In the genomic region with DNA sequence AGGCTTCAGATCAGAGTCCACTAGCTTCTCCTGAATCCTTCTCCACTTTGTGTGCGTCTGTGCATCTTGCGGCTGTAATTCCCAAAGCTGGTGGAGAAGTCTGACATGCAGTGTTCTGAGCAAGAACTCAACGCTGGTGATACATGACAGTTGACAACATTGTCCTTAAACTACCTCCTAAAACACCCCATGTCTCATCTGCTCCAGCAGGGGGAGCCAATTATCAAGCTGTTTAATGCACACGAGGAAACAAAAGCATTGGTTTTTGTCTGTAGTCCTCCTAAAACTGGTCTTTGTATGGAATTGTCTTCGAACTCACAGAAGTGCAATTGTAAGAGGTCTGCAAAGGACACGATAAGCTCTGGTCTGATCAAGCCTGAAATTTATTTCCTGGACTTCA, we compare ENCODE assay signal across 10 mouse cellular contexts. TPM values are rescaled to one million over a fixed set of nuclear protein-coding genes. Genes with fewer than 3 reads are reported as not detected.
DNase-seq lines count a peak whose midpoint lies in the region; ATAC-seq and TF ChIP-seq lines count a peak whose summit lies in the region.
"Had no signal": no experiment of that assay in that cellular context is flagged by ENCODE, and none has a peak within 500 bp of the region (broad histone marks: within the 10 kb centered on the region; RNA-seq: fewer than 3 reads in every experiment).

No protein-coding gene starts in this region.

- H3K9ac ChIP-seq in liver, adult 2 months (ENCODE audit: low read depth, low read length): no peak overlapping the region
- no peak overlapping the region for H3K9ac ChIP-seq in liver, embryonic 11.5 days (ENCODE audit: low read depth, low read length)
- peak overlapping the region; percentile 72; the same call in 1 of the 2 replicates for H3K9ac ChIP-seq in heart, embryonic 13.5 days
- H3K9ac ChIP-seq: embryonic facial prominence, embryonic 13.5 days; neural tube, embryonic 13.5 days had no signal

- peak; percentile 72 for DNase-seq in liver, adult 2 months (ENCODE audit: extremely low read depth, low read depth, low spot score)
- no peak for DNase-seq in liver, embryonic 11.5 days (ENCODE audit: low spot score)
- DNase-seq in T-cell, adult 2 months (ENCODE audit: low spot score): peak; percentile 61
- DNase-seq in layer of hippocampus, adult 9-11 months: peak; percentile 46
- DNase-seq in mesoderm, embryonic 11.5 days (ENCODE audit: low read depth, low spot score): peak; percentile 65
- DNase-seq in thymus, adult 2 months: peak; percentile 64

- no peaks in the 10 kb centered on the region for H3K27me3 ChIP-seq in liver, adult 2 months (ENCODE audit: control insufficient read depth, insufficient read depth, low read length)
- H3K27me3 ChIP-seq in liver, embryonic 11.5 days (replicated peaks; ENCODE audit: control insufficient read depth, insufficient read depth, low read length): no peaks in the 10 kb centered on the region
- no peaks in the 10 kb centered on the region for H3K27me3 ChIP-seq in heart, embryonic 13.5 days (replicated peaks)
- H3K27me3 ChIP-seq in thymus, adult 2 months (ENCODE audit: control insufficient read depth, insufficient read depth, low read length): no peaks in the 10 kb centered on the region
- H3K27me3 ChIP-seq: embryonic facial prominence, embryonic 13.5 days; neural tube, embryonic 13.5 days had no signal

- no peaks in the 10 kb centered on the region for H3K9me3 ChIP-seq in liver, embryonic 11.5 days (ENCODE audit: control insufficient read depth, low read length)
- no peaks in the 10 kb centered on the region for H3K9me3 ChIP-seq in heart, embryonic 13.5 days
- H3K9me3 ChIP-seq: embryonic facial prominence, embryonic 13.5 days; neural tube, embryonic 13.5 days had no signal

- ATAC-seq in liver, embryonic 11.5 days (replicated peaks; ENCODE audit: low FRiP score): no peak
- ATAC-seq in heart, embryonic 13.5 days (ENCODE audit: extremely low read depth, insufficient number of reproducible peaks, low FRiP score, low TSS enrichment): no peak

- H3K27ac ChIP-seq in liver, adult 2 months (replicated peaks; ENCODE audit: insufficient read depth, low read depth, low read length): no peak overlapping the region
- no peak overlapping the region for H3K27ac ChIP-seq in liver, embryonic 11.5 days (ENCODE audit: low read depth, low read length)
- H3K27ac ChIP-seq in cortical plate, adult 2 months (ENCODE audit: insufficient read depth, low read length): no peak overlapping the region
- no peak overlapping the region for H3K27ac ChIP-seq in heart, embryonic 13.5 days (replicated peaks)
- H3K27ac ChIP-seq in thymus, adult 2 months (ENCODE audit: control insufficient read depth, insufficient read depth, low read length): no peak overlapping the region
- H3K27ac ChIP-seq: embryonic facial prominence, embryonic 13.5 days; neural tube, embryonic 13.5 days had no signal

- no peaks in the 10 kb centered on the region for H3K79me2 ChIP-seq in liver, adult 2 months (ENCODE audit: control insufficient read depth, insufficient read depth, low read length)

- no peak overlapping the region for H3K4me2 ChIP-seq in liver, embryonic 11.5 days
- H3K4me2 ChIP-seq in heart, embryonic 13.5 days: peak overlapping the region; percentile 65
- H3K4me2 ChIP-seq: embryonic facial prominence, embryonic 13.5 days; neural tube, embryonic 13.5 days had no signal

- H3K36me3 ChIP-seq in liver, adult 2 months (ENCODE audit: control insufficient read depth, insufficient read depth, low read length): no peaks in the 10 kb centered on the region
- H3K36me3 ChIP-seq in liver, embryonic 11.5 days (ENCODE audit: control insufficient read depth, insufficient read depth, low read length): no peaks in the 10 kb centered on the region
- H3K36me3 ChIP-seq in heart, embryonic 13.5 days: peaks cover 14% of the 10 kb centered on the region
- H3K36me3 ChIP-seq in thymus, adult 2 months (ENCODE audit: control insufficient read depth, insufficient read depth, low read length): no peaks in the 10 kb centered on the region
- H3K36me3 ChIP-seq: embryonic facial prominence, embryonic 13.5 days; neural tube, embryonic 13.5 days had no signal

- TF ChIP-seq POLR2A in liver, adult 2 months (IDR thresholded peaks at IDR 0.05; ENCODE audit: extremely low read depth, insufficient read depth, low read length): no peak
- no peak for TF ChIP-seq POLR2A in cortical plate, adult 2 months (IDR thresholded peaks at IDR 0.05; ENCODE audit: extremely low read depth, insufficient read depth, low read length)
- TF ChIP-seq POLR2A in thymus, adult 2 months (IDR thresholded peaks at IDR 0.05; ENCODE audit: control insufficient read depth, extremely low read depth, insufficient read depth, low read length, poor library complexity): no peak

- peak; percentile 55; the same call in 1 of the 2 replicates for TF ChIP-seq CTCF in liver, adult 2 months (IDR thresholded peaks at IDR 0.05; ENCODE audit: low read depth, low read length)
- peak; percentile 61; the same call in 1 of the 2 replicates for TF ChIP-seq CTCF in cortical plate, adult 2 months (IDR thresholded peaks at IDR 0.05; ENCODE audit: extremely low read depth, insufficient read depth, low read length)
- no peak for TF ChIP-seq CTCF in thymus, adult 2 months (IDR thresholded peaks at IDR 0.05; ENCODE audit: borderline replicate concordance, control insufficient read depth, extremely low read depth, insufficient read depth, low read length, poor library complexity)

- WGBS in liver, adult 2 months: 33% methylated on average over 6 of the region's 6 CpGs
- whole genome bisulfite sequencing in liver, embryonic 11.5 days: 36% methylated on average over 6 of the region's 6 CpGs
- WGBS in heart, embryonic 13.5 days: 31% methylated on average over 6 of the region's 6 CpGs
- 37% methylated on average over 6 of the region's 6 CpGs for WGBS in thymus, adult 2 months

- peaks cover 3% of the 10 kb centered on the region; the same call in 1 of the 2 replicates for H3K4me1 ChIP-seq in liver, adult 2 months (ENCODE audit: control insufficient read depth, insufficient read depth, low read length)
- H3K4me1 ChIP-seq in liver, embryonic 11.5 days (replicated peaks; ENCODE audit: control insufficient read depth, insufficient read depth, low read length): peaks cover 4% of the 10 kb centered on the region; the same call in 1 of the 2 replicates
- peaks cover 4% of the 10 kb centered on the region; the same call in 1 of the 2 replicates for H3K4me1 ChIP-seq in cortical plate, adult 2 months (ENCODE audit: control insufficient read depth, insufficient read depth, low read length)
- H3K4me1 ChIP-seq in heart, embryonic 13.5 days: peaks cover 12% of the 10 kb centered on the region; the same call in 1 of the 2 replicates
- H3K4me1 ChIP-seq in thymus, adult 2 months (replicated peaks; ENCODE audit: control insufficient read depth, insufficient read depth, low read length): no peaks in the 10 kb centered on the region
- H3K4me1 ChIP-seq: embryonic facial prominence, embryonic 13.5 days; neural tube, embryonic 13.5 days had no signal

- H3K4me3 ChIP-seq in liver, adult 2 months (ENCODE audit: insufficient read depth, low read depth, low read length): no peak overlapping the region
- no peak overlapping the region for H3K4me3 ChIP-seq in liver, embryonic 11.5 days (ENCODE audit: low read depth, low read length)
- H3K4me3 ChIP-seq in cortical plate, adult 2 months (ENCODE audit: insufficient read depth, low read length): no peak overlapping the region
- H3K4me3 ChIP-seq in heart, embryonic 13.5 days: peak overlapping the region; percentile 49
- H3K4me3 ChIP-seq in thymus, adult 2 months (ENCODE audit: control insufficient read depth, insufficient read depth, low read length): no peak overlapping the region
- H3K4me3 ChIP-seq: embryonic facial prominence, embryonic 13.5 days; neural tube, embryonic 13.5 days had no signal

RNA-seq across cellular contexts. Expression of a gene that starts 1.6 kb away (rescaled TPM):
- 0.27 and 0.28 TPM in 2 replicates for total RNA-seq in liver, adult 2 months (2014; rRNA removed)
- 0.04 and 0.07 TPM in 2 replicates for polyA plus RNA-seq in liver, adult 2 months (2012; rRNA removed)
- polyA plus RNA-seq in liver, embryonic 11.5 days (2014; fragmentation: Nextera tagmentation; extraction: Ambion mirVana): 0.08 TPM in 1 of 2 replicates, not detected in the other
- 0.04 and 0.10 TPM in 2 replicates for polyA plus RNA-seq in cortical plate, adult 2 months (2012; rRNA removed)
- polyA plus RNA-seq in heart, embryonic 13.5 days (2015; fragmentation: Nextera tagmentation; extraction: Ambion mirVana): 14.3 and 16.7 TPM in 2 replicates
- polyA plus RNA-seq in thymus, adult 2 months (2012; rRNA removed): 0.14 and 0.73 TPM in 2 replicates

RNA-seq across cellular contexts. Expression of a gene that starts 40.5 kb away (rescaled TPM):
- total RNA-seq in liver, adult 2 months (2014; rRNA removed): 27.8 and 28.7 TPM in 2 replicates
- 25.3 and 28.6 TPM in 2 replicates for polyA plus RNA-seq in liver, adult 2 months (2012; rRNA removed)
- polyA plus RNA-seq in liver, embryonic 11.5 days (2014; fragmentation: Nextera tagmentation; extraction: Ambion mirVana): 36.4 and 38.6 TPM in 2 replicates
- 191 and 192 TPM in 2 replicates for polyA plus RNA-seq in cortical plate, adult 2 months (2012; rRNA removed)
- polyA plus RNA-seq in heart, embryonic 13.5 days (2015; fragmentation: Nextera tagmentation; extraction: Ambion mirVana): 82.7 and 96.9 TPM in 2 replicates
- polyA plus RNA-seq in thymus, adult 2 months (2012; rRNA removed): 97.8 and 102 TPM in 2 replicates

RNA-seq across cellular contexts. Expression of a gene that starts 45.5 kb away (rescaled TPM):
- total RNA-seq in liver, adult 2 months (2014; rRNA removed): 33.6 and 38.0 TPM in 2 replicates
- 6.6 and 7.3 TPM in 2 replicates for polyA plus RNA-seq in liver, adult 2 months (2012; rRNA removed)
- polyA plus RNA-seq in liver, embryonic 11.5 days (2014; fragmentation: Nextera tagmentation; extraction: Ambion mirVana): 60.5 and 65.3 TPM in 2 replicates
- polyA plus RNA-seq in cortical plate, adult 2 months (2012; rRNA removed): 56.8 and 61.2 TPM in 2 replicates
- polyA plus RNA-seq in heart, embryonic 13.5 days (2015; fragmentation: Nextera tagmentation; extraction: Ambion mirVana): 68.6 and 74.0 TPM in 2 replicates
- 14.3 and 18.3 TPM in 2 replicates for polyA plus RNA-seq in thymus, adult 2 months (2012; rRNA removed)
